Mouse (Mus musculus) frontal cortex, adult 2 months (tissue): ENCODE data around the gene Ogfod3. TPM values are rescaled to one million over a fixed set of nuclear protein-coding genes. Genes with fewer than 3 reads are reported as not detected.

Source experiments
- DNase-seq, 2 experiments: peaks; one replicate each; pipeline ENCODE4 v3.0.0; 2022; ENCODE audit warnings: low spot score in 1 of 2; ENCODE audit errors: extremely low spot score in 1 of 2
- polyA plus RNA-seq: library from polyadenylated mRNA; depleted of rRNA; stranded (reverse); fragments of >200 nt; gene quantifications from 2 replicates; pipeline ENCODE4 v1.2.3, GENCODE M21; 2012; rRNA removed

The Ogfod3 gene
- 7.6 and 8.9 TPM in 2 replicates for polyA plus RNA-seq

DNA sequence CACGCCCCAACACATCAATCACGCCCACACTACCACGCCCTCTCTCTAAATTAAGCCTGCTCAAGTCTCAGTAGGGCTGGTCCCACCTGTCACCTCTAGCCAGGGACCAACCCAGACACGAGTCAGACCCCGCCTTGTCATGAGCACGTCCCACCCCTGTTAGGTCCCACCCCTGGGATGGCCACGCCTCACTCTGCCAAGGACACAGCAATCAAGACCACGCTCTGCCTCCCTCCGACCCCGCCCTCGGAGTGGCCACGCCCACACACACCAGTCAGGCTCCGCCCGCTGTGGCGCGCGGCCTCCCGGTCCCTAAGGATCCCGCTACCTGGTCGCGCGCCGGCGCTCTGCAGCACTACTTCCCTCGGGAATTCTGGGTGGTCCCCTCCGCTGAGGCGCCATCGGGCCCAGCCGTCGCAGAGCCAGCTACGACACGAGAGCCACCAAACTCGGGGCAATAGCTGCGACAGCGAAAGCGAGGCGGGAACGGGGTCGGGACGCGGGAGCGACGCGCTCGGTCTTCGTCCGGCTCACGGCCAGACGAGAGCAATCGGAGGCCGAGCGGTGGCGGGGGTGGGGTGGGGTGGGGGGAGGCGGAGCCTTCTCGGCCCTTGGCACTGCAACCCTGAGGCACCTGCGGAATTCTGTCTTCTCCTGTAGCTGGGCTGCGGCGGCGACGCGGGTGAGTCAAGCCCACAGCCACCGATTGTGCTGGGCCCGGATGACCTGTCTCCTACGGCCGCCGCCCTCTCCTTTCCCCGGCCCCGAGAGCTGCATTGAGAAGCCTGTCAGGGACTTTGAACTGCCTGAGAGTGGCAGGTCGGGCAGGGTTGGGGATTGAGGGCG is at the start of gene Ogfod3, which contains the start of gene Hexdc:
Gene Ogfod3, minus strand, starts transcription at position 551 of the 846 bp plus-strand sequence.
Gene Hexdc, plus strand, starts transcription at position 273 of the 846 bp plus-strand sequence.
- peak; percentile 93 for DNase-seq

DNA sequence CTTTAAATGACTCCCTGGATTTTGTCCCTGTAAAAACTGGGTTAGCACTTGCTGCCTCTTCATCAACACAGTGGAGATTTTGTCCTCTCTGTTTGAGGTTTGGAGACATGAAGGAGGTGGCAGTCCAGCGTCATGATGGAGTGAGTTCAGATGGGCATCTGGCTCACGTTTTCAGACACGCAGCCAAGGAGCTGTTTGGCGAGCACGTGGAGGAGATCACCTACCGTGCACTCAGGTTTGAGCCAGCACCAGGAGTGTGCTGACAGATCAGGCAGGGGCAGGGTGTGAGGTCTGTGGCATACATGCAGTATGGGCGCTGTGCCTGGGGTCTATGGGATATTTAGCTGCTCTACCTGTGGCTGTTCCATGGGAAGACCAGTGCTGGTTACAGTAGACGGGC is 45.7 kb upstream of the Ogfod3 start:
- DNase-seq, result no peak

DNA sequence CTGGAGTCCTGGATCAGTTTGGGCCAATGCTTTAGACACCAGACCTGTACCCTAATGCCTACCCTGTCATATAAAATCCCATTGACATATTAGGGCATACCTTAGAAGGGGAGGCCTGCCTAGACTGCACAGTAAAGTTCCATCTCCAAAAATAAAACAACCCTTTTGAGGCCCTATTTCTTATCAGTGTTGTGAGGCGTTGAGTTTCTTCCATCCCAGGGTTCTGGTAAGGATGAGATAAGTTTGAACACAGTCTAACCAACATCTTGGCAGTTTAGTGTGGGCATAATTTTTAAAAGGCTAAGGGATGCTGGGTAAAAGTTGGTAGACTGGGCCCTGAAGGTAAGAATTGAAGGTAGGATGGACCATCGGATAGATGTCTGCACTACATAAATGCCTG is 35.2 kb upstream of the Ogfod3 start:
- no peak for DNase-seq

DNA sequence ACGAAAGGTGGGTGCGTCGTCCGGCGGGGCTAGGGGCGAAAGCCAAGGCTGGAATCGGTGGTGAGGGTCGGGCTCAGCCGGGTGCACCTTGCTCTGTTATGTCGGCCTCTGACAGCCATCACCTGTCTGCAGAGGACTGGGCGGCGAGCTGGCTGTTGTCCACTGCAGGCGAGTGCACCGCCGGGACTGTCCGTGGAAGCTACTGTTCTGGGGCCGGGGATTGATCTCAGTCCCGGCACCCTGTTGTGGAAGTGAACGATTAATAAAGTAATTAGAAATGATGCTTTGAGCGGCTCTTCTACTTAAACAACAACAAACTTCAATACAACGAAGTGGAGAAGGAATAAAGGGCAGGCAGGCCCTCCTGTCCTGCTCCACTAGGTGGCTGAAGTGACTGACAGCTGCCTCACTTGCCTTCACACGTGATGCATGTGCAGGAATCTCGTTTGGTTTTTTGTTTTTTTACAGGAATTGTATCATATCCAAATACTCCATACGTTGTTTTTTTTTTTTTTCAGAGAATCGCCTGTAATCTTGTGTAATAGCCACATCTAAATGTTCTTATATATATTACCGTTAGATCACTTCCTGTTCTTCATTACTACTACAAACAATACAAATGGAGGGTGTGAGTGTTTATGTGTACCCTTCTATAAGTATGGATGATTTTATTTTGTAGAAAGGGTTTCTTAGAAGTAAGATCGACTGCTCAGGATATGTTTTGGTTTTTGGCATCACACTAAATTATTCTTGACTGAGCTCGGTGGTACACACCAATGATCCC is 33.0 kb upstream of the Ogfod3 start:
- peak in 1 of 2 experiments; percentile 32 for DNase-seq

DNA sequence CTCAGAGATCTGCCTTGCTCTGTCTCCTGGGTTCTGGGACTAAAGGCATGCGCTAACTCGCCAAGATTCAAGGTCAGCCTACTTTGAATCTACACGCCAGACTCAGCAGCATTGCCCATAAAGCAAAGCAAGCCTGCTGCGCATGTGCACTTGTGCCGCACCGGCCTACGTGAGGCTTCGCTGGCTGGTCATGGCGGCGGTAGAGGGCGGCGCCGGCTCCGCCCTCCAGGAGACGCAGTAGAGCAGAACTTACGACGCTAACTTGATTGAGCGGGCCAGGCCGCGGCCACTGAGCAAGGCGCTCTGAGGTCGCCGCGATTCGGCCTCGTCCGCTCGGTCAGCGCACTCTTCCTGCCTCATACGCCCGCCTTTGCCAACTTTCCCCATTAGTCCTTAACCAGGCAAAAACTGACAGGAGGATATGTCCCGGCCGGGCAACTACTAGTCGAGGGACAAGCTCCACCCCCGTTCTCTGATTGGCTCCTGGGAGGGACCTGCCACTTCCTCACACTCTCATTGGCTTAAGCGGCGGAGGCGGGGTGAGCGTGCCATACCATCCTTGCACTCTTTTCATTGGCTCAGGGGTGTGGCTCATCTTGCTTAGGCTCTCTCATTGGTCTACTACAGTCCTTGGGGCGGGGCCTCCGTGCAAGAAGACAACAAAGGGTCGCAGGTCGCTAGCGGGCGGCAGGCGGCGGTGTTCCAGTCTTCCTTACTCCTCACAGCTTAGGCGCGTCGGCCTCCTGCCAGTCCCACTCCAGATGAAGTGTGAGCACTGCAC is 32.2 kb upstream of the Ogfod3 start, which contains the start of gene Narf:
Gene Narf, plus strand, starts transcription at position 690 of the 781 bp plus-strand sequence.
- DNase-seq, result peak; percentile 99 to 100

DNA sequence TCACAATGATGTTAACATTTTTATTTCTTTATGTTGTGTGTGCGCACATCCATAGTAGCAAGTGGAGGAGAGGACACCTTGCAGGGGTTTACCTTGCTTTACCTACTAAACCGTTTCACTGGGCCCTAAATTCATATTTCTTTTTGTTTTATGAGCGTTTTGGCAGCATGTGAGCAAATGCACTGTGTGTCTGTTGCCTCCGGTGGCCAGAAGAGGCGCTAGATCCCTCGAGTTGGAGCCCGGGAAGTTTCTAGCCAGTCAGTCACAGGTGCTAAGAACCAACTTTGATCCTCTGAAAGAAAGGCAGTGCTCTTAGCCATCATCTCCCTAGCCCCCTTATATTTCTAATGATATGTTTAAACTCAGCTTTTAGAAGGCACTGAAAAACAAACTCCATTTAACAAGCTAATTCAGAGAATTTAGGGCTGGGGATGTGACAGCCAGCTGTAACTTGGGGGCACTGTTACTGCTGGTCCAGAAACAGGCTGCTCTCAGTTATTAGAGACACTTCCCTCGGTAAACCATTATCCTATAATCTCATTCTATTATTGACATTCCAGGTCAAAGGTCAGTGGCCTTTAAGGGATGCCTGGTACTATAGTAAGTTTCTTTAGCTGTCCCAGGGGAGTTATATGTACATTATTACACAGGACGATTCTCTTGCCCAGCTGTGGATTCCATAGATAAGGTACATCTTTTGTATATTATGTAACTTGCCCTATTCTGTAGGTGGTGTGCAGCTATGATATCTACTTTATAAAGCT is 31.1 kb upstream of the Ogfod3 start:
- DNase-seq, result no peak

DNA sequence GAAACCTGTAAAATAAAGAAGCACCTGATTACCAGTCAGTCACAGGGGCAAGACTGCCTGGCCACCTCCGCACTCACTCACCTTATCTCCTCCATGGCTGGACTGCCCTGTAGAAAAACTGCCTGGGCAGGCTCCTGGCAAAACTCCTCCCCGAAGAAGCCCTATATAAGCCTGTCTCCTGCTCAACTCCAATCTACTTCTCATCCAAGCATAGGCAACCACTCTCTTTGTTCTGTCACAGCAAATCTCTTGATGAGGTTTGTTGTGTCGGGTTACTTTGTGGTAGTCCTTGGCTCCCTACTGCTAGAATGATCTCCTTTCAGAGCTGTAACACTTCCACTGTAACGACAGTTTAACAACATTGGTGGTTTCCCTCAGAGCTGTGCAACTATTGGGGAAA is 28.2 kb upstream of the Ogfod3 start:
- no peak for DNase-seq

DNA sequence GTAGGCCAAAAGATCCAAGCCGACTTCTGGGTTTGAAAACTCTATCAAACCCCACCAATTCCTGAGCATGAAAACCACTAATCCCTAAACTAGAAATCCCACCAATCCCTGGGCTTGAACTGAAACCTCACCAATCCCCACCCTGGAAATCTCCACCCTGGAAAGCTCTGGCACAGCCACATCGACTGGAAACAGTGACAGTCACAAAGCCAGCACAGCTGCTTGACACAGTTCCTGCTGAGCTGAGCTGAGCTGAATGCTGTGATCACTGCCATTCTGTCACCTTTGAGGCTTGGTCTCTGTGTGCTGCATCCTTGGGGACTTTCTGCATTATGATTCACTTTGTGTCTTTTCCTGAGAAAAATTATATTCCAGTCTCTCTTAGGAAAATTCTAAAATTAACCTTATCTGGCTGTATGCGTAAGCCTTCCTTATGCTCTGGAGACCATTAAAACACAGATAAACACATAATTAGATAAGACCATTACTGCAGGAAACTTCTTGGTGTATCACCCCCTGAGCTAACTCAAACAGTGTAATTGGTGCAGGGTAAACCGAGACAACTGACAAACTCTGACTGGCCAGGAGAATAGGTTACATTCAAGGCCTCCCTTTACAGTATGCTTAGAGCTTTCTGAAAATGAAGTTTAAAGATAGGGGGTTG is 27.2 kb upstream of the Ogfod3 start:
- DNase-seq, result peak in 1 of 2 experiments; percentile 56

DNA sequence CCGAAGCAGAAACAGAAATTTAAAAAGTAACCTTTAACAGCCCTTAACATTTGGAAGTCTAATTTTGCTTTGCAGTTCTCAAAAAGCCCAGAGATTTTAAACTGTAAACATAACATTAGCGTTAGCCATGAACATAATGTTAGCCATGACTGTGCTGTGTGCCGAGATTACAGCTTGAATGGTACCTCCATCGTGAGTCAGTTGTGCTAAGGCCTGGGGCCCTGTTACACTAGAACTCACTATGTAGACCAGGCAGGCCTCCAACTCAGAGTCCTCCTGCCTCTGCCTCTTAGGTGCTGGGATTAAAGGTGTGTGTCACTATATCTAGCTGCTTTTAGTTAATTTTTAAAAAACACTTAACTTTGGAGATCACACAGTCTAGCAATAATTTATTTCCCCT is 26.7 kb upstream of the Ogfod3 start:
- no peak for DNase-seq

DNA sequence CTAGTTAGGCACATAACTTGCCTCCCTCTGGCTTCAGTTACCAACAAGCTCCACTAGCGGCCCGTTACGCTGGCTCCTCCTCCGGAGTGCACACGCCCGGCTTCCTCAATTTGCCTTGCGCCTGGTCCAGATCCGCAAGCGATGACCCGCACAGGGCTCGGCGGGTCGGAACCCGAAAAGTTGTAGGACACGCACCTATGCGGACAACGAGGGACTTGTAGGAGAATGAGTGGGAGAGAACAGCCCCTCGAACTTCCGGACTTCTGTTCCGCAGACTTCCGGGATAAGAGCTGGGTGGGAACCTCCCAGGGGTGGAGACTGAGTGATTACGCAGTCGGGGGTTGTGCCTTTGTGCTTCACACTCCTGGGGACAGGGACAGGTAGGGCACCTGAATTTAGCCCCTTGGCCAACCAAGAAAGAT is 24.5 kb upstream of the Ogfod3 start, which contains the start of gene Cybc1:
Gene Cybc1, minus strand, starts transcription at position 305 of the 422 bp plus-strand sequence.
- DNase-seq, result peak; percentile 52 to 80

DNA sequence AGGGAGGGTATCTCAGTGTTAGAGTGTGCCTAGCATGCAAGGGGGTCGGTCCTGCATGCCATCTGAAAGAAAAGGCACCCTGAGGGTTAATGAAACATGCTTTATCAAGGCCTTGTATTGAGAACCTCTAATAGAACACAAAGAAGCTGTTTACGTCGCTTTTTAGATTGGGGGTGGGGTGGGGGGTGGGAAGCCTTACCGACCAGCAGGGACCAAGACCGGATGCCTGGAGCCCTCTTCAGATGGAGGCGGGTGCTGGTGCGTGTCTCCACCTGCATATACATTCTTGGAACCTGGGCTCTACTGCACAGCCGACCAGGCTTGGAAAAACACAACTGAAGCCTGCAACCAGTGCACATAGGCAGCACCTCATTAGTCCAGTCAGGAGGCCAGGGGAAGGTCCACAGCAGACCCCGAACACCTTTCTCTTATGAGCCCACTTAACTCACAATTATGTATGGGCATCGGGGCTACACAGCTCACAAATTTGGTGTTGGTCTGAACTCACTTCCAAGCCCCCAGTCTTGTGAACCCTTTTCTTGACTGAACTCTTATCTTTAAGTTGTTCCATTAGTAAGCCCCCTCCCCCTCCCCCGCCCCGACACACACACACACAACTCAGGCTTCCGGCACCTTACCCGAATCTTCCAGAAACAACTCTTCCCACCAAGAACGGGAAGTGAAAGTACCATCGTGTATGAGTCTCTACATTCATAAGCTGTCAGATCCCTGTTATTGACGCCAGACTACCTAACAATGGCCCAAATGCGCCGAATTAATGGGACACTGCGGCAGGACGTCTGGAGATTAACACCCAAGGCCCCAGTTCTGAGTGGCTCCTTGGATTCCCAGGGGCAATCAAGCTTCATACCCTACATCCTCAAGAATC is 23.9 kb upstream of the Ogfod3 start:
- DNase-seq, result no peak

DNA sequence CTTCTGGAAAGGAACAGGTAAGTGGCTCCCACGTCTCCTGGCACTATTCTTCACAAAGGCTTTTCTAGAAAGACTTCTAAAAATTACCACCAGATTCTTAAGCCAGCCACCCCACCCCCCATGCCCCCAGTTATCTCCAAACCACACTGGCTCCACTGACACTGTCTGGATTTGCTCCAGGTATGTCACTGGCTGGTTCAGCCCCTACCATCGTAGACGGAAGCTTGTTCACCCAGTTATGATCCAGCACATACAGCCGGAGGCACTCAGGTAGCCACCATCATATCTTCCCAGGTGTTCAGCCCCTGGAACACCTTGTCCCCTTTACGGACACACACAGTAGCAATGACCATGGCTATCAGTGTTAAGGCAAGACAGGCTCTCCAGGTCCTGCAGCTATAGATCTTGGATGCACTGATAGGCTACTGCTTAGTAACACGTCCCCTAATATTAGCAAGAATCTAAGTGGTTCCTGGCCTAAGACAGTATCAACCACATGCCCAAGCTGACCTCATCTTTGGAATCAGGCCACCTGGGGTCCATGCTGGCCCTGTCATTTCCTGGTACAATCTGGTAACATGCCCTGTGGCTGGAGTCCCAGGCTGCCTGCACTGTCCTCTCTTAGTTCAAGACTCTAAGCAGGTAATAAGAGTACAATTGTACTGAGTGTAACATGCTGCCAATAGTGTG is 17.0 kb upstream of the Ogfod3 start:
- DNase-seq, result no peak

DNA sequence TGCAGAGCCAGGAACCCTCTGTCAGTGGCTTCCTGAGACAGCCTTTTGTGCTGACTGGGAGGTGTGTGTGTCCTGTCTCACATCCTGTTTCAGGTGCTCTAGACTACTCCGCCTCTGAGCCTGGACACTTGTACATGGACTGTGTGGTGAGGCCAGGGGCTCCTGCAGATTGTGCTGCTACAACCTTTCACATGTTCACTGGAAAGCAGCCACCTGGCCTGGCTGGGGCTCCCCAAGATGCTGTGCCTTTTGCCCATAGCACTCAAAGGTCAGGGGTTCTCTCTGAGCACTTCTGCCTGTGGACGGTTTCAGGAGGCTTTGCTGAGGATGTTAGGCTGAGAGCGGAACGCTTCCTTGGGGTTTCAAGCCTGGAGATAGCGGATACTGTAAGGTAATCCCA is 16.3 kb upstream of the Ogfod3 start:
- DNase-seq, result no peak

DNA sequence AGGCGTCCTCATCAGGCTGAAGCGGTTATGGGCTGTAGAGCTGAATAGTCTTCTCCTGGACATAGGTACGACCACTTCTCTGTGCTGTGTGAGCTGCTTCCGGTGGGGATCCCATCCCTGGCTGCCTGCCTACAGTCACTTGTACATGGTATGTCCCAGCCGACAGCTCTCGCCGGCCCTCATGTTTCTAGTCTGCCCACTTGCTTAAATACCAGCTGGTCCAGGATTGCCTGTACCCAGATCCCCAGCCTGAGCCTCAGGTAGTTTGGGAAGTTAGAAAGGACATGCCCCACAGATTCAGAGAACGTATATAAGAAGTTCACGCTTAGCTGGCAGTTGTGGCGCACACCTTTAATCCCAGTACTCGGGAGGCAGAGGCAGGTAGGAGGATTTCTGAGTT is 15.3 kb upstream of the Ogfod3 start:
- DNase-seq, result no peak

DNA sequence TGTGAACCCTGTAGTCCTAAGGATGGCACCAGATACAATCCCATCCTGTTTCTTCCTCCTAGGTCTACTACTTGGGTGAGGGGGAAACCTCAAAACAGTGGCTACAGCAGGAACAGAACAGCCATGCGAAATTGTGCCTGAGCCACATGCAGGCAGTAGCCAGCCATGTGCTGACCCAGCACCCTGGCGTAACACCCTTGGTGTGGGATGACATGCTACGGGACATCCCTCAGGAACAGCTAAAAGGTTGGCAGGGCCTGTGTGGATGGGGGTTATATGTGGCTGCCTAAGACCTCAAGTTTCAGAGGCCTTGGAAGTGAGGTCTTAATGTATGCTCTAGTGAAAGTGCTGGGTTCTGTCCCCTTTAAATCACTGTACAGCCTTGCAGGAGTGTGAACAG is 12.3 kb upstream of the Ogfod3 start:
- no peak for DNase-seq

DNA sequence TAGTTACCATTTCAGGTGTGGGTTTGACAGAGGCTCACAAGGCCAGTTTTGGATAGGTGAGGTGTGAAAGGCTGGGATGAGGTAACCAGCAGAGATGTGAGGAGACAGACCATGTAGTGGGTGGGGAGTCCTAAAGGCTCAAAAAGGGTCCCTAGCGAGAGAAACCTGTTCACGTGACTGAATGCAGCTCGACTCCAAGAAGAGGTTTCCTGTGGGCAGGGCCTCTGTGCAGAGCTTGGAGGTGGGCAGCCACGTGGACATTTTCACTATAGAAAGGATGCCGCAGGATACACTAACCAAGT is 701 bp downstream of the Ogfod3 start:
- no peak for DNase-seq

DNA sequence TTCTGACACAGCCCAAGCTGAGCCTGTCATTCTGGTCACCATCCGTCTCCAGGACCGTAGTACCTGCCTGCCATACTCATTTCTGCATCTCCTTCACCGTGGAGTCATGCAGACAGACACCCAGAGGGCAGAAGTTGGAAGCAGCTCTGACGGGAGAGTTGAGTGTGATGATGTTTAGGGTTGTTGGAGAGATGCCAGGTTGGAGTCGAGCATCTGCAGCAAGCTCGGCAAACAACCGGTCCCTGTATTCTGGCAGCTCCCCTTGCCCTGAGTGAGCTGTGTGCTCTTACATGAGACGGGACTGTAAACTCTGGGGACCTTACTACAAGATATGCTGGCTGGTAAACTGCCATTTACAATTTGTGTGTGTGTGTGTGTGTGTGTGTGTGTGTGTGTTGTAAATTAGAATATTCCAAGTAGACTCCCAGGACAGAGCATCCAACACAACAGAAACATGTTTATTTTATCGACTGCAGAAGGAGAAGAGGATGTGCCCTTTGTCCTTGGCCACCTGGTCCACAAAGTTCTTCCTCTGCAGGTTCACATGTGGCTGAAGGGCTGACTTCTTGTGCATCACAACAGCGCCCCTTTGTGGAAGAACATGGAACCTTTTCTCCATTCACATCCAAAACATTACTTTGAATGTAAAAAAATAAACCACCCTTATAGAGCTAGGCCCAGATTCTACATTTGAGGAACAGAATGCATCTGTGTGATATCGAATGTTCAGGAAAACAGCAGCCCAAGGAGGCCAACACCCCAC is 2.9 kb downstream of the Ogfod3 start:
- peak in 1 of 2 experiments; percentile 63 for DNase-seq
